Mouse (Mus musculus) hindbrain, embryonic 12.5 days (tissue): ENCODE measurements at regions not wholly inside any gene's neighbourhood (a gene's known extent, or its start where the extent isn't known, plus 50 kb on each side); places are given as distances from the start of the nearest gene placed in this dataset.

Experiments
- ATAC-seq: fragments of 200-750 bp; cut with Nextera tagmentation; 2 replicates; pipeline ENCODE4 v1.8.0; 2017; ENCODE audit warnings: moderate TSS enrichment; ENCODE audit not compliant: low FRiP score
- H3K27ac ChIP-seq: fragments of 300-500 bp; sonication (generic); 2 replicates; pipeline ENCODE4 v1.5.1; 2016; ENCODE audit warnings: mild to moderate bottlenecking
- H3K27me3 ChIP-seq: fragments of 300-500 bp; sonication (generic); 2 replicates; pipeline ENCODE4 v1.6.1; 2016; ENCODE audit warnings: mild to moderate bottlenecking
- H3K36me3 ChIP-seq: fragments of 300-500 bp; sonication (generic); 2 replicates; pipeline ENCODE4 v1.6.1; 2016; ENCODE audit warnings: mild to moderate bottlenecking
- H3K4me1 ChIP-seq: fragments of 300-500 bp; sonication (generic); 2 replicates; pipeline ENCODE4 v1.6.1; 2016
- H3K4me2 ChIP-seq: fragments of 300-500 bp; sonication (generic); replicated peaks from 2 replicates; pipeline ENCODE4 v1.6.1; 2016; ENCODE audit warnings: mild to moderate bottlenecking
- H3K4me3 ChIP-seq: fragments of 300-500 bp; sonication (generic); 2 replicates; pipeline ENCODE4 v1.5.1; 2016; ENCODE audit warnings: mild to moderate bottlenecking
- H3K9ac ChIP-seq: fragments of 300-500 bp; sonication (generic); 2 replicates; pipeline ENCODE4 v1.6.1; 2016; ENCODE audit warnings: mild to moderate bottlenecking, moderate library complexity
- H3K9me3 ChIP-seq: fragments of 300-500 bp; sonication (generic); replicated peaks from 2 replicates; pipeline ENCODE4 v1.6.1; 2016; ENCODE audit warnings: mild to moderate bottlenecking
- WGBS: fragments of 180-500 bp; shearing (Covaris S2); methylation state at CpG from one replicate; pipeline ENCODE4 v1.1.7; 2016; 5-methylcytosine and 5-hydroxymethylcytosine counted together

- Histone ChIP-seq H3K4me2 (no peak overlapping the region), H3K27me3 (no peaks in the 10 kb centered on the region), H3K27ac (no peak overlapping the region), H3K36me3 (no peaks in the 10 kb centered on the region), H3K9ac (no peak overlapping the region), H3K4me1 (no peaks in the 10 kb centered on the region), H3K9me3 (no peaks in the 10 kb centered on the region), H3K4me3 (no peak overlapping the region)
- ATAC-seq = no peak
- 93% methylated on average over 1 of the region's 1 CpGs for WGBS
Measured at GRCm38 (mm10) chr3:133735603-133736002, 190.7 kb upstream of the Tet2 start.

- 94% methylated on average over 2 of the region's 2 CpGs for WGBS
- no peak overlapping the region for H3K4me2 ChIP-seq
- ATAC-seq = no peak
- no peaks in the 10 kb centered on the region for H3K4me1 ChIP-seq
- H3K27ac ChIP-seq = no peak overlapping the region
- no peak overlapping the region for H3K4me3 ChIP-seq
- H3K27me3 ChIP-seq = no peaks in the 10 kb centered on the region
- H3K9me3 ChIP-seq = no peaks in the 10 kb centered on the region
- no peaks in the 10 kb centered on the region for H3K36me3 ChIP-seq
- no peak overlapping the region for H3K9ac ChIP-seq
Measured at GRCm38 (mm10) chr3:133738936-133739335, 194.0 kb upstream of the Tet2 start.

DNA sequence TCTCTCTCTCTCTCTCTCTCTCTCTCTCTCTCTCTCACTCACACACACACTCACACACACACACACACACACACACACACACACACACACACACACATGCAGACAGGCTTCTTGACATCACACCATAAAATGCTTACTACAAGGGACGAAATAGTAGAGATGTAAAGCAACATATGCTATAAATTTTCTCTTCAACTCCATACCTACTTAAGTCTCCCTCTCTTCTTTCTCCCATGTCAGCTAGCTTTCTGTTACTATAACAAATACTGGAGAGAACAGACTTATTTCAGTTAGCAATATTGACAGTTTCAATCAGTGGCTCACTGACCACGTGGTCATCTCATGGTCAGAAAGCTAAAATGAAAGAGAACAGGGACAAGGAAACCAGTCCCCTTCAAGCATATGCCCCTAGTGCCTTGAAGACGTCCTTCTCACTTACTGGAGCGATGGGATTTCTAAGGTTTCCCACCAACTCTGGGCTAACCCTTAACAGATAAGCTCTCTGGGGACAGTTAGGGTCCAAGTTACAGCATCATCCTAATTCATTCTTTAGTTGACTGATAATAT is 199.7 kb upstream of the Tet2 start:
- no peaks in the 10 kb centered on the region for H3K27me3 ChIP-seq
- no peak overlapping the region for H3K4me2 ChIP-seq
- H3K9ac ChIP-seq = no peak overlapping the region
- 64% methylated on average over 4 of the region's 4 CpGs for WGBS
- H3K4me1 ChIP-seq = no peaks in the 10 kb centered on the region
- H3K36me3 ChIP-seq = no peaks in the 10 kb centered on the region
- ATAC-seq = no peak
- no peak overlapping the region for H3K4me3 ChIP-seq
- no peaks in the 10 kb centered on the region for H3K9me3 ChIP-seq
- H3K27ac ChIP-seq = no peak overlapping the region

- ATAC-seq = no peak
- Histone ChIP-seq H3K36me3 (no peaks in the 10 kb centered on the region), H3K4me3 (no peak overlapping the region), H3K4me2 (no peak overlapping the region), H3K9ac (no peak overlapping the region), H3K9me3 (no peaks in the 10 kb centered on the region), H3K27me3 (no peaks in the 10 kb centered on the region), H3K27ac (no peak overlapping the region), H3K4me1 (peaks cover 2% of the 10 kb centered on the region)
- WGBS = 88% methylated on average over 10 of the region's 10 CpGs
Measured at GRCm38 (mm10) chr3:133748756-133749737, 204.1 kb upstream of the Tet2 start.

GRCm38 (mm10) chr3:133750061-133750460 is 205.1 kb upstream of the Tet2 start:
- H3K27ac ChIP-seq = no peak overlapping the region
- ATAC-seq = no peak
- WGBS = 73% methylated on average over 8 of the region's 8 CpGs
- no peak overlapping the region for H3K4me3 ChIP-seq
- no peaks in the 10 kb centered on the region for H3K9me3 ChIP-seq
- no peak overlapping the region for H3K9ac ChIP-seq
- no peak overlapping the region for H3K4me2 ChIP-seq
- H3K4me1 ChIP-seq = peaks cover 12% of the 10 kb centered on the region
- no peaks in the 10 kb centered on the region for H3K36me3 ChIP-seq
- H3K27me3 ChIP-seq = no peaks in the 10 kb centered on the region

GRCm38 (mm10) chr3:133750606-133751005 is 205.7 kb upstream of the Tet2 start:
- no peak overlapping the region for H3K27ac ChIP-seq
- no peak for ATAC-seq
- no peaks in the 10 kb centered on the region for H3K27me3 ChIP-seq
- no peaks in the 10 kb centered on the region for H3K36me3 ChIP-seq
- 77% methylated on average over 3 of the region's 3 CpGs for WGBS
- no peak overlapping the region for H3K9ac ChIP-seq
- no peaks in the 10 kb centered on the region for H3K9me3 ChIP-seq
- H3K4me3 ChIP-seq = no peak overlapping the region
- H3K4me2 ChIP-seq = no peak overlapping the region
- peaks cover 13% of the 10 kb centered on the region for H3K4me1 ChIP-seq

- Histone ChIP-seq H3K9me3 (no peaks in the 10 kb centered on the region), H3K27me3 (no peaks in the 10 kb centered on the region), H3K27ac (no peak overlapping the region), H3K4me2 (no peak overlapping the region), H3K9ac (no peak overlapping the region), H3K4me3 (no peak overlapping the region), H3K4me1 (peaks cover 13% of the 10 kb centered on the region), H3K36me3 (no peaks in the 10 kb centered on the region)
- 53% methylated on average over 3 of the region's 3 CpGs for WGBS
- ATAC-seq = no peak
Measured at GRCm38 (mm10) chr3:133751011-133751410, 206.1 kb upstream of the Tet2 start.

DNA sequence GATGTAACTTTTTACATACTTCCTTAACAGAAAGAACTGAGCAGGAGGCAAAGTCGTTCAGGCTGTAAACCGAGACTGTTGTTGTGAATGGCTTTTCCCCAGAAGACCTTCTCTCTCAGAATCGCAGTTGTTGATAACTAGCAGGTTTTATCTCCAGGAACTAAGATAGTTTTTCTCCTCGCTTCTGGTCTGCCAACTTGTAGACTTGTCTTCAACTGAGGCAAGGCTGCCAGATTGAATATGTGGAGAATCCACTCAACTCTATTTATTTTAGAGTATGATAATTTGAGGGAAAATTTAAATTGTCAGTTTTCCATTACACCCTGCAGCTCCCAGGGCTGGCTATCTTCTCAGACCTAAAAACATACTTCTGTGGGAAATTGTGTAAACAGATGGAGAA is 206.6 kb upstream of the Tet2 start:
- Histone ChIP-seq H3K27ac (no peak overlapping the region), H3K36me3 (no peaks in the 10 kb centered on the region), H3K27me3 (no peaks in the 10 kb centered on the region), H3K9me3 (no peaks in the 10 kb centered on the region), H3K4me2 (no peak overlapping the region), H3K4me3 (no peak overlapping the region), H3K4me1 (peaks cover 13% of the 10 kb centered on the region), H3K9ac (no peak overlapping the region)
- ATAC-seq = no peak
- 60% methylated on average over 4 of the region's 4 CpGs for WGBS

DNA sequence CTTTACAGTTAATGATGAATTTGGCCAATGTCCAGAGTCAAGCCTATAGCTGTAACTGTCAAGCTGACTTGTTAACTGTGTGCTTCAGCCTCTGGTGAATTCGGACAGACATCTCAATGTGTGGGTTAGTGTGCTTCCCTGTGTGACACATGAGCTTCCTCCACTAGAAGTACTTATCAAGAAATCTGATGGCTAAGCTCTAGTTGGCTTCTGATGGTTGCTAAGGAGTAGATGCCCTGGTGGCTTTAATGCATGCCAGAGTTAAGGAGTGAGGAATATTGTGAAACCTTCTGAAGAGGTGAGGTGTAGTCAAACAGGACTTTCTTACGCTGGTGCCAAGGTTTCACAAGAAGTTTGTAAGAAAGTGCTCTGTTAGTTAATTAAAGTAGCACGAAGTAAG is 208.1 kb upstream of the Tet2 start:
- H3K27me3 ChIP-seq = no peaks in the 10 kb centered on the region
- no peak overlapping the region for H3K9ac ChIP-seq

DNA sequence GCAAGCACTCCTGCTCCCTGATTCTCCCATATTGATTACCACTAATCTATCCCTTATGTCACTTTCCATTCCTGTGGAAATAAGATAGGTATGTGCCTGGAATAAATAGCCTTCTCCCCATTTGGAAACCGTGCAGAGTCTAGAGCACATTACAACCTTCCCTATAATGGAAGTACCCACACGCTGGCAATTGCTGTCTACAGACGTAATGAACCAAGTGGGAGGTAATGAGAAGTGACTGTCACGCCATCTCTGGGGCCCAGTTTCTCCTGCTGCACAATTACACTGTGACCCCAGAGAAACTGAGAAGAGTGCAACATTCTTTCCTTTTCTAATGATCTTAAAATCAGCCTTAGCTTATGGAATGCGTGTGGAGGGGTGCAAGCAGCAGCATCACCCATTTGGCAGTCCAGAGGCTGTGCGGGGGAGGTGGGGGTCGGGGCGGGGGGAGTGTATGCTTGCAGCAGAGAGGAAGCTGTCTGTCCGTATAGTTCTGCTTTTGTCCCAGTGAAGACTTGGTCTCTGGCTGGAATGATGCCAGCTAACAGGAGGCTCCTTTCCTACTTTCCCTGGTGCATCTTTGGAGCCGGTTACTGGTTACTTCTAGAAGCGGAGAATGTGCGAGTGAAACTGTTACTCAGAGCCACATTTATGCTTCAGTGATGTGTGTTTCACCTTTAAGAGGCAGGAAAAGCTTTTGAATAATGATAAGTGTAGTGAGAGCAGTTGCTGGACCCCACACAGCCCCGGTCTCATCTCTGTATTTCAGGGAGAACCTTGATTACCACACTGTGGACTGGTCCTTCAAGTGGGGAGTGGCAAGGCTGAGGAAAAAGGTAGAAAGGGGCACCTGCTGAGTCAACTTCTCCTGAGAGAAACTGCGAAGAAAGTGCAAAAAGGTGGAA is 209.3 kb upstream of the Tet2 start:
- Histone ChIP-seq H3K4me2 (peak overlapping the region; percentile 35), H3K4me1 (peaks cover 17% of the 10 kb centered on the region), H3K9ac (0 out of 2 replicates have a peak overlapping the region, but pooled peaks have one; percentile 4), H3K27ac (peak overlapping the region; percentile 57), H3K36me3 (no peaks in the 10 kb centered on the region), H3K9me3 (no peaks in the 10 kb centered on the region), H3K4me3 (no peak overlapping the region), H3K27me3 (no peaks in the 10 kb centered on the region)
- 25% methylated on average over 14 of the region's 14 CpGs for WGBS
- ATAC-seq = peak; percentile 74

More for the DNA sequence above, 208.1 kb upstream of the Tet2 start:
- Histone ChIP-seq H3K4me1 (peaks cover 13% of the 10 kb centered on the region), H3K36me3 (no peaks in the 10 kb centered on the region), H3K27ac (no peak overlapping the region), H3K4me3 (no peak overlapping the region), H3K9me3 (no peaks in the 10 kb centered on the region), H3K4me2 (no peak overlapping the region)
- no peak for ATAC-seq
- WGBS = 86% methylated on average over 3 of the region's 3 CpGs

DNA sequence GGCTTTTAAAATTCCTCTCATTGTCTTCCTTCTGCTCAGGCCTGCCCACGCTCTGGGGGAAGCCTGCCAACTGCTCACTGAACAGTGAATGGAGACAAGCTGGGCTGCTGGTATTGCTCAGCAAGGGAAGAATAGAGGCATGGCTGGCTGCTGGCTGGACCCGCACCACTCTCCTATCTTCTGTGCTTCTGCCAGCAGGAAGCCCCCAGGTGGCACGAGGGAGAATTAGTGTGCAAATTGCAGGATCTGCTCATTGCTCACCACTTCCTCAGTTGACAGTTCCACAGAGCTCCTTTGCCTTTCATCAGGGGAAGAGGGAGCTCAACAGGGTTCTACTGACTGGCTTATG is 209.9 kb upstream of the Tet2 start:
- H3K9me3 ChIP-seq = no peaks in the 10 kb centered on the region
- no peak overlapping the region for H3K9ac ChIP-seq
- H3K4me2 ChIP-seq = peak overlapping the region; percentile 35
- no peaks in the 10 kb centered on the region for H3K36me3 ChIP-seq
- no peaks in the 10 kb centered on the region for H3K27me3 ChIP-seq
- no peak overlapping the region for H3K4me3 ChIP-seq
- peak overlapping the region; percentile 57; the same call in 1 of the 2 replicates for H3K27ac ChIP-seq
- peaks cover 17% of the 10 kb centered on the region for H3K4me1 ChIP-seq
- 3% methylated on average over 3 of the region's 3 CpGs for WGBS
- ATAC-seq = peak; percentile 85

GRCm38 (mm10) chr3:133757756-133758420 is 212.9 kb upstream of the Tet2 start:
- Histone ChIP-seq H3K4me1 (peaks cover 17% of the 10 kb centered on the region), H3K9me3 (no peaks in the 10 kb centered on the region), H3K27ac (no peak overlapping the region), H3K36me3 (no peaks in the 10 kb centered on the region), H3K4me2 (no peak overlapping the region), H3K4me3 (no peak overlapping the region), H3K27me3 (no peaks in the 10 kb centered on the region), H3K9ac (no peak overlapping the region)
- WGBS = 77% methylated on average over 12 of the region's 12 CpGs
- no peak for ATAC-seq
